In the genomic region with DNA sequence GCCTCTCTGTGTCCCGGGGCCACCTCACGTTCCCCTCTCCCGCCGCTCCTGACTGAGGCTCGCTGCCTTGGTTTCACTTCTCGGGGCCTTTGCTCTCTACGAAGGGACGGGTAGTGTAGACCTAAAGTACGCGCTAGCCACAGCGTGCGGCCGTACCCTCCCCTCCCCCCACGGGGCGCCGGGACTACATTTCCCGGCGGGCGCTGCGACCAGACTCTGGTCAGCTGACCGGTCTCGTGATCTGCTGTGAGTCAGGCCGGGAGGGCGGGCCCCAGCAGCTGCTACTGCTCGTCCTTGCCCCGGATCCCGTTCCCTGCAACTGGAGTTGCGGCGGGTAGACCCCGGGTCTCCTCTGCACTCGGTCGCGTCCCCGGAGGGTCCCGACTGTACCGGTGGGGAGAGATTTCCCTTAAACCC, we compare ENCODE assay signal across 8 mouse cellular contexts. TPM values are rescaled to one million over a fixed set of nuclear protein-coding genes. Genes with fewer than 3 reads are reported as not detected.
DNase-seq lines count a peak whose midpoint lies in the region; ATAC-seq and TF ChIP-seq lines count a peak whose summit lies in the region.

No protein-coding gene starts in this region.

- H3K27ac ChIP-seq in gastrocnemius, adult 2 months: peak overlapping the region; percentile 99

- no peak for TF ChIP-seq CTCF in gastrocnemius, adult 2 months (IDR thresholded peaks at IDR 0.05)

- intact Hi-C loops in gastrocnemius, adult 2 months (cut with DNase I): no loop called here
- intact Hi-C loops in left cerebral cortex, postnatal 10 days (cut with DNase I): no loop called here

- peak; percentile 69 for ATAC-seq in activated CD4-positive, CD25-positive, alpha-beta regulatory T cell, adult 4 months
- peak; percentile 77 for ATAC-seq in common myeloid progenitor, adult 5-6 weeks (replicated peaks; ENCODE audit: low read depth, poor library complexity, severe bottlenecking)
- peak; percentile 59 for ATAC-seq in megakaryocyte progenitor cell, adult 5-6 weeks (replicated peaks; ENCODE audit: poor library complexity)

- peak; percentile 99 for DNase-seq in gastrocnemius, adult 2 months
- peak; percentile 96 for DNase-seq in induced T-regulatory cell, adult 2 months (ENCODE audit: low read depth)
- peak; percentile 96 to 99 for DNase-seq in left cerebral cortex, postnatal 10 days (ENCODE audit: extremely low spot score in 1 of 2, low spot score in 2 of 2)
- DNase-seq in right cerebral cortex, postnatal 10 days (ENCODE audit: low spot score in 2 of 2): peak; percentile 98 to 99
- DNase-seq in urinary bladder, postnatal 4 days (ENCODE audit: low spot score in 2 of 2): peak; percentile 95 to 97

- peak overlapping the region; percentile 93 for H3K4me3 ChIP-seq in gastrocnemius, adult 2 months

RNA-seq across cellular contexts. Expression of a gene that starts 0.6 kb away (rescaled TPM):
- polyA plus RNA-seq in activated CD4-positive, CD25-positive, alpha-beta regulatory T cell, adult 4 months (2017; shearing (Covaris generic)): 100 to 1,000 TPM; 256 to 305 TPM
- total RNA-seq in common myeloid progenitor, adult 5-6 weeks (2017): 451 and 629 TPM in 2 replicates
- 10 to 100 TPM; 81.8 to 84.8 TPM for total RNA-seq in gastrocnemius, adult 2 months (2021)
- total RNA-seq in left cerebral cortex, postnatal 10 days (2021): 100 to 1,000 TPM; 196 to 199 TPM
- total RNA-seq in megakaryocyte progenitor cell, adult 5-6 weeks (2015): 1,322 and 1,338 TPM in 2 replicates
- 519 and 522 TPM in 2 replicates for total RNA-seq in megakaryocyte progenitor cell, adult 5-6 weeks (2017)

RNA-seq across cellular contexts. Expression of a gene that starts 1.3 kb away (rescaled TPM):
- polyA plus RNA-seq in activated CD4-positive, CD25-positive, alpha-beta regulatory T cell, adult 4 months (2017; shearing (Covaris generic)): 10 to 100 TPM; 18.9 to 21.1 TPM
- total RNA-seq in common myeloid progenitor, adult 5-6 weeks (2017): 4.5 and 5.4 TPM in 2 replicates
- 10 to 100 TPM; 21.5 to 23.9 TPM for total RNA-seq in gastrocnemius, adult 2 months (2021)
- total RNA-seq in left cerebral cortex, postnatal 10 days (2021): 10 to 100 TPM; 39.8 to 49.4 TPM
- total RNA-seq in megakaryocyte progenitor cell, adult 5-6 weeks (2015): 13.6 and 14.8 TPM in 2 replicates
- total RNA-seq in megakaryocyte progenitor cell, adult 5-6 weeks (2017): 11.1 and 11.2 TPM in 2 replicates

RNA-seq across cellular contexts. Expression of a gene that starts 10.3 kb away (rescaled TPM):
- 10 to 100 TPM; 50.0 to 55.7 TPM for polyA plus RNA-seq in activated CD4-positive, CD25-positive, alpha-beta regulatory T cell, adult 4 months (2017; shearing (Covaris generic))
- total RNA-seq in common myeloid progenitor, adult 5-6 weeks (2017): 39.2 and 56.0 TPM in 2 replicates
- total RNA-seq in gastrocnemius, adult 2 months (2021): 10 to 100 TPM; 21.7 to 30.4 TPM
- total RNA-seq in left cerebral cortex, postnatal 10 days (2021): 10 to 100 TPM; 27.7 to 29.3 TPM
- 42.9 and 43.8 TPM in 2 replicates for total RNA-seq in megakaryocyte progenitor cell, adult 5-6 weeks (2015)
- 43.6 and 50.1 TPM in 2 replicates for total RNA-seq in megakaryocyte progenitor cell, adult 5-6 weeks (2017)

RNA-seq across cellular contexts. Expression of a gene that starts 10.4 kb away (rescaled TPM):
- 100 to 1,000 TPM; 105 to 149 TPM for polyA plus RNA-seq in activated CD4-positive, CD25-positive, alpha-beta regulatory T cell, adult 4 months (2017; shearing (Covaris generic))
- 50.4 and 52.0 TPM in 2 replicates for total RNA-seq in common myeloid progenitor, adult 5-6 weeks (2017)
- 10 to 100 TPM; 35.4 to 42.9 TPM for total RNA-seq in gastrocnemius, adult 2 months (2021)
- 10 to 100 TPM; 26.7 to 29.4 TPM for total RNA-seq in left cerebral cortex, postnatal 10 days (2021)
- total RNA-seq in megakaryocyte progenitor cell, adult 5-6 weeks (2015): 49.9 and 53.9 TPM in 2 replicates
- total RNA-seq in megakaryocyte progenitor cell, adult 5-6 weeks (2017): 21.7 and 31.8 TPM in 2 replicates

RNA-seq across cellular contexts. Expression of a gene that starts 25.7 kb away (rescaled TPM):
- polyA plus RNA-seq in activated CD4-positive, CD25-positive, alpha-beta regulatory T cell, adult 4 months (2017; shearing (Covaris generic)): not detected
- 0.46 TPM in 1 of 2 replicates, not detected in the other for total RNA-seq in common myeloid progenitor, adult 5-6 weeks (2017)
- 10 to 100 TPM in 1 of 2 experiments, 1 to 10 TPM in 1; 6.7 to 12.7 TPM for total RNA-seq in gastrocnemius, adult 2 months (2021)
- total RNA-seq in left cerebral cortex, postnatal 10 days (2021): 10 to 100 TPM; 13.2 to 15.0 TPM
- 0.10 and 1.1 TPM in 2 replicates for total RNA-seq in megakaryocyte progenitor cell, adult 5-6 weeks (2015)
- not detected in 2 replicates for total RNA-seq in megakaryocyte progenitor cell, adult 5-6 weeks (2017)

Comparison
In these comparisons a context has a peak if more than half of its experiments do, and no peak if none do; other contexts are left out.
1. Peak in every context shown above with its lines: DNase-seq, ATAC-seq, H3K4me3 ChIP-seq and H3K27ac ChIP-seq.